Mouse (Mus musculus) thymus, adult 2 months (tissue): ENCODE results near the gene Pkp3. TPM values are rescaled to one million over a fixed set of nuclear protein-coding genes. Genes with fewer than 3 reads are reported as not detected.
A peak's percentile ranks its signal among the peaks of the same experiment; 100 is the strongest.

ENCODE experiments used
- DNase-seq: peaks from one replicate; pipeline ENCODE4 v3.0.0; 2021
- H3K27ac ChIP-seq: fragments of 200-500 bp; 2 replicates; pipeline ENCODE4 v1.5.1; 2012; ENCODE audit warnings: low read length, control low read depth; ENCODE audit not compliant: control insufficient read depth, insufficient read depth
- H3K27me3 ChIP-seq: fragments of 200-500 bp; 2 replicates; pipeline ENCODE4 v1.6.1; 2012; ENCODE audit warnings: mild to moderate bottlenecking, low read length, moderate library complexity, mixed read lengths; ENCODE audit not compliant: control insufficient read depth, insufficient read depth
- H3K36me3 ChIP-seq: fragments of 200-500 bp; 2 replicates; pipeline ENCODE4 v1.6.1; 2012; ENCODE audit warnings: mild to moderate bottlenecking, low read length, moderate library complexity; ENCODE audit not compliant: control insufficient read depth, insufficient read depth
- H3K4me1 ChIP-seq: fragments of 200-500 bp; replicated peaks from 2 replicates; pipeline ENCODE4 v1.6.1; 2012; ENCODE audit warnings: low read length; ENCODE audit not compliant: control insufficient read depth, insufficient read depth
- H3K4me3 ChIP-seq: fragments of 200-500 bp; 2 replicates; pipeline ENCODE4 v1.5.1; 2012; ENCODE audit warnings: mild to moderate bottlenecking, low read length, control low read depth, moderate library complexity; ENCODE audit not compliant: control insufficient read depth, insufficient read depth
- CTCF ChIP-seq: fragments of 200-500 bp; IDR thresholded peaks from 2 replicates; pipeline ENCODE4 v1.5.1; 2012; ENCODE audit warnings: mild to moderate bottlenecking, control low read depth, low read length, moderate library complexity, borderline replicate concordance; ENCODE audit not compliant: control insufficient read depth, poor library complexity, insufficient read depth; ENCODE audit errors: extremely low read depth
- POLR2A ChIP-seq: fragments of 200-500 bp; IDR thresholded peaks from 2 replicates; pipeline ENCODE4 v1.6.1; 2012; ENCODE audit warnings: mild to moderate bottlenecking, low read length, control low read depth, moderate library complexity; ENCODE audit not compliant: control insufficient read depth, poor library complexity, insufficient read depth; ENCODE audit errors: extremely low read depth
- WGBS: fragments of 180-500 bp; shearing (Covaris S2); methylation state at CpG from one replicate; pipeline ENCODE4 v1.1.7; 2018; 5-methylcytosine and 5-hydroxymethylcytosine counted together
- polyA plus RNA-seq: library from polyadenylated mRNA; depleted of rRNA; stranded (reverse); fragments of >200 nt; gene quantifications from 2 replicates; pipeline ENCODE4 v1.2.3, GENCODE M21; 2012

Gene Pkp3
- polyA plus RNA-seq, 1 experiment = 49.9 TPM

DNA sequence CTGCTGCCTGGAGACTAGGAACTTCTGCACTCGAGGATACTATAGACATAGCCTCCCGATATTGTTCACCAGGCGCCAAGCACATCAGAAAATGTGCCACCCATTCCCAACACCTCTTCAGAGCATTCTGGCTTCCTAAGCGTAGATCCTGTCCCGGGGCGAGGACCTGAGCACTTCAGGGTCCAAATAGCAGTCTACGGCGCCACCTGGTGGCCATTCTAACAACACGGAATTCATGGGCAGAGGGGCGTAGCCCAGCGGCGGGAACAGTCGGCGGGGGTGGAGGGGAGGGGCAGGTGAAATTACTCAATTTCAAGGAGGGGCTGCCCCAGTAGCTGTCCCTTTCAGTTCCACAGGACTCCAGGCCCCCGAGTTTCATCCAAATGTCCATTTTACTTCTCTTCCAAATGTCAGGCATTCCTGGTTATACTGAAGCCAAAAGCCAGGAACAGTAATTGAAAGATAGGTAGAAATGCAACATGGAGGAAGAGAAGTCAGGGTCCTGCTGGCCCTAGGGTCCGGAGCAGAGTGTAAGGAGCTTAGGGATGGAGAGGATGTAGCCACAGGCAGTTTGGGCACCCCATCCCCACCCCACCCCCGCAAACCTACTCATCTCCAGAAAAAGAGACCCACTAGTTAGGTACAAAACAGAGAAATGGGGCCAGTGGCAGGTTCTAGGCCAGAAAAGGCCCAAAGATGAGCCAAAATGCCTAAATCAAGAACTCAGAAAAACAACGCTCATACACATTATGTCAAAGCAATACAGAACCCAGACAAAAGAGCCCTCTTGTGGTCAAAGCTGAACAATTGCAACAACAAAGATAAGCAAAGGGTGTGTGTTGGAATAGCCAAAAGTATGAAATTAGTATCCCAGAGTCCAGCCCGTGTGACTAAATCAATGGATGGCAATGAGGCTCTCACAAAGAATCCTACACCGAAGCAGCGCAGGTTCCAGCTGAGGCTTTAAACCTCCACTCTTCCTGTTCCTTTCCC lies 29.5 kb upstream of the Pkp3 start:
- WGBS = 5% methylated on average over 21 of the region's 21 CpGs

DNA sequence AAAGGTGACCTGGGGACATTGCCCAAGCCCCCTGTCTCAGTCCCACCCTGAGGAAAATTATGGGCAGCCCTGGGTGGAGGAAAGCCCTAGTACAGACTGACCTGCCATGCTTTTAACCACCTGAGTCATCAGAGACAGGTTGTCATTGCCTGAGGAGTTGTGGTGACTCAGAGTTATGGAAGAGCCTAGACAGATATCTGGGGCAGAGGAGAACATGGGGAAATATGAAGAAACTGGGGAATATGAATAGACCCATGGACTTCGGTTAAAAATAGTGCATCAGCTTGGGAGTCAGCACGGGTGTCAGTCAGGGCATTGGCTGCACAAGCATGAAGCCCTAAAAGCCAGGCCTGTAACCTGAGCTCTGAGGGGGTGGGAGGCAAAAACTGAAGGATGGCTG lies 28.7 kb upstream of the Pkp3 start:
- DNase-seq = no peak
- peaks cover 15% of the 10 kb centered on the region for H3K4me1 ChIP-seq
- TF ChIP-seq POLR2A = no peak
- TF ChIP-seq CTCF = no peak
- 90% methylated on average over 2 of the region's 2 CpGs for WGBS
- no peaks in the 10 kb centered on the region for H3K27me3 ChIP-seq
- H3K4me3 ChIP-seq = no peak overlapping the region
- H3K27ac ChIP-seq = no peak overlapping the region
- no peaks in the 10 kb centered on the region for H3K36me3 ChIP-seq

More for the DNA sequence above, 29.5 kb upstream of the Pkp3 start:
- Histone ChIP-seq H3K27me3 (no peaks in the 10 kb centered on the region), H3K36me3 (no peaks in the 10 kb centered on the region), H3K4me3 (peak overlapping the region; percentile 22), H3K4me1 (peaks cover 15% of the 10 kb centered on the region), H3K27ac (peak overlapping the region; percentile 19; the same call in 1 of the 2 replicates)
- DNase-seq = peak; percentile 87
- TF ChIP-seq POLR2A (no peak), CTCF (peak; percentile 93)

DNA sequence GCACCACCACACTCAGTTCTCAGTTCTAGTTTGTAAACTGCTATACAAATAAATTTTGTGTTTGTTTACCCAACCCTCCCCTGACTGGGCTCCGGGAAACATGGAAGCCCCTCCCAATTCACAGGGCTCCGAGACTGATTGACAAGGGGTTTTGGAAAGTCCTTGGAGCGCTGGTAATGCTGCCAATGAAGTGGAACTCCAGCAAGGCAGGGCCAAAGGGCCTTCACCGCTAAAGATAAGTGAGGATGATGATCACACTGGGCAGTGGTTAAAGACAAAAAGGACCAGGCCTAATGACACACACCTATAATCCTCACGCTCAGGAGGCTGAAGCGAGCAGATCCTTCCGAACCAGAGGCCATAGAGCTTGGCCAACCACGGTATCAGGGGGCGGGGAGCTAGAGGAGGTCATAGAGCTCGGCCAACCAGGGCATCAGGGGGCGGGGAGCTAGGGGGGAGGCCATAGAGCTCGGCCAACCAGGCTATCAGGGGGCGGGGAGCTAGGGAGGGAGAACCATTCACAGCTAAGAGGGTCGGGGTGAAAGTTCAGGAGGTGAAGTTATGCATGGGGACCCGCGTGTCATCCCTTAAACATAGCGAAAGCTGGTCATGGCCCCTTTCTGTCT lies 26.8 kb upstream of the Pkp3 start:
- Histone ChIP-seq H3K4me3 (no peak overlapping the region), H3K27me3 (no peaks in the 10 kb centered on the region), H3K36me3 (no peaks in the 10 kb centered on the region), H3K4me1 (peaks cover 15% of the 10 kb centered on the region), H3K27ac (no peak overlapping the region)
- TF ChIP-seq POLR2A (no peak), CTCF (no peak)
- 88% methylated on average over 17 of the region's 17 CpGs for WGBS
- DNase-seq = no peak

DNA sequence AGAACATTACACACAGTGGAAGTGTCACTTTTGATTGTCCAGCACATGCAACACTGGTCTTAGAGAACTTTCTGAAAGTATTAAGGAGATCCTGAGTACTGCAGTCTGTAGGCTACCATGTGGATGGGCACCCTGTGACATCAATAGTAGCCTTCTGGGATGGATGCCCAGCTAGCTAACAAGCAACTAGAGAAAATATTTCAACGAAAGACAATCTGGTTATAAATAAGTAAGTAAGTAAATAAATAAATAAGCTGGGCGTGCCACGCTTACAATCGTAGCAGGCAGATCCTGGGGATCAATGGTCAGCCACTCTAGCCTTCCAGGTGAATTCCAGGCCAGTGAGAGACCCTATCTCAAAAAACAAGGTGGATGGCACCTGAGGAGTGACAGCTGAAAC lies 26.0 kb upstream of the Pkp3 start:
- TF ChIP-seq POLR2A = no peak
- no peak for TF ChIP-seq CTCF
- no peak overlapping the region for H3K27ac ChIP-seq
- peaks cover 15% of the 10 kb centered on the region for H3K4me1 ChIP-seq
- WGBS = 96% methylated on average over 4 of the region's 4 CpGs
- no peaks in the 10 kb centered on the region for H3K27me3 ChIP-seq
- no peaks in the 10 kb centered on the region for H3K36me3 ChIP-seq
- DNase-seq = no peak
- no peak overlapping the region for H3K4me3 ChIP-seq

DNA sequence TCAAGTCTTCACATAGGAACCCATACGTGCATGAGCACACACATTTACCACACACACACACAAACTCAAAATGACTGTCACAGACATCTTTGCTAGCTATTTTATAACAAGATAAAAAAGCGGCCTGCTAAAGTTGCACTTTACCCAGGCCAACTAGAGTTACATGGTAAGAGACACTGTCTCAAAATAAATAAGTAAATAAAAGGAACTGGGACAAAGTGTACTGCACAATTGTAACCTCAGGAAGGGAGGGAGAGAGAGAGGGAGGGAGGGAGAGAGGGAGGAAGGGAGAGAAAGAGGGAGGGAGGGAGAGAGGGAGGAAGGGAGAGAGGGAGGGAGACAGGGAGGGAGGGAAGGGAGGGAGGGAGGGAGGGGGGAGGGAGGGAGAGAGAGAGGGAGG lies 25.6 kb upstream of the Pkp3 start:
- no peak overlapping the region for H3K27ac ChIP-seq

DNA sequence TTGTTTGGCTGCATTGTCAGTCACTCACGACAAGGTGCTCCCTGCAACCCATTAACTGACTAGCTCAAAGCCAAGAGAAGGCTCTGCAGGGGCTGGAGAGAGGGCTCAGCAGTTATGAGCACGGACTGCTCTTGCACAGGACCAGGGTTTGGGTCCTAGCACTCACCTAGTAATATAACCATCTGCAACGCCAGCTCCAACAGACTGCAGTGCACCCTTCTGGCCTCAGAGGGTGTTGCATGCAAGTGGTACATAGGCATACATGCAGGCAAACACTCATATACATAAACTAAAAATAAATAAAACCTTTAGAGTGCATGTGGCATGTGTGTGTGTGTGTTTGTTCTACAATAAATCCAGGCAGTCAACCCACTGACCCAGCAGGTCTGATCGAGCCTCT lies 22.2 kb upstream of the Pkp3 start:
- H3K27me3 ChIP-seq = peaks cover 2% of the 10 kb centered on the region; the same call in 1 of the 2 replicates
- H3K36me3 ChIP-seq = no peaks in the 10 kb centered on the region
- TF ChIP-seq POLR2A = no peak
- TF ChIP-seq CTCF = no peak
- DNase-seq = no peak
- peaks cover 10% of the 10 kb centered on the region for H3K4me1 ChIP-seq
- 93% methylated on average over 4 of the region's 4 CpGs for WGBS
- H3K27ac ChIP-seq = no peak overlapping the region
- H3K4me3 ChIP-seq = no peak overlapping the region

More for the DNA sequence above, 25.6 kb upstream of the Pkp3 start:
- Histone ChIP-seq H3K4me3 (no peak overlapping the region), H3K36me3 (no peaks in the 10 kb centered on the region), H3K4me1 (peaks cover 11% of the 10 kb centered on the region), H3K27me3 (no peaks in the 10 kb centered on the region)
- TF ChIP-seq POLR2A = no peak
- TF ChIP-seq CTCF = no peak
- 88% methylated on average over 2 of the region's 2 CpGs for WGBS
- DNase-seq = no peak

DNA sequence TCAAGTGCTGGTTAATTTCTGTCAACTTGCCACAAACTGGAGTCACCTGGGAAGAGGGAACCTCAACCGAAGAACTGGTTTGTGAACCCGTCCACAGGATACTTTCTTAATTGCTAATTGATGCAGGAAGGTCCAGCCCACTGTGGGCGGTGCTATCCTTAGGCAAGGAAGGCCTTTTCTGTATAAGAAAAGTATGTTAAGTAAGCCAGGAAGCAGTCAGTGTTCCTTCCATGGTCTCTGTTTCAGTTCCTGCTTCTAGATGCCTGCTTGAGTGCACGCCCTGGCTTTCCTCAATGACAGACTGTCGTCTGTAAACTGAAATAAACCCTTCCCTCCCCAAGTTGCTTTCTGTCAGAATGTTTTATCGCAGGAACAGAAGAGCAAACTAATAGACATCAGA lies 21.0 kb upstream of the Pkp3 start:
- no peak for TF ChIP-seq CTCF
- TF ChIP-seq POLR2A = no peak
- H3K4me1 ChIP-seq = peaks cover 14% of the 10 kb centered on the region
- H3K36me3 ChIP-seq = no peaks in the 10 kb centered on the region
- H3K4me3 ChIP-seq = no peak overlapping the region
- H3K27ac ChIP-seq = no peak overlapping the region
- 89% methylated on average over 6 of the region's 6 CpGs for WGBS
- peaks cover 6% of the 10 kb centered on the region; the same call in 1 of the 2 replicates for H3K27me3 ChIP-seq
- DNase-seq = no peak
